Mouse (Mus musculus): ENCODE data around the gene Zfp825. TPM values are rescaled to one million over a fixed set of nuclear protein-coding genes. Genes with fewer than 3 reads are reported as not detected.
A peak's percentile ranks its signal among the peaks of the same experiment; 100 is the strongest.
"Not testable (repeated sequence)": the region's sequence is repeated elsewhere in the genome, so short reads cannot be mapped to it uniquely, and the experiment has no call there.

Gene Zfp825
- polyA plus RNA-seq, 1 experiment from 2014 or later: 20.5 TPM

DNA sequence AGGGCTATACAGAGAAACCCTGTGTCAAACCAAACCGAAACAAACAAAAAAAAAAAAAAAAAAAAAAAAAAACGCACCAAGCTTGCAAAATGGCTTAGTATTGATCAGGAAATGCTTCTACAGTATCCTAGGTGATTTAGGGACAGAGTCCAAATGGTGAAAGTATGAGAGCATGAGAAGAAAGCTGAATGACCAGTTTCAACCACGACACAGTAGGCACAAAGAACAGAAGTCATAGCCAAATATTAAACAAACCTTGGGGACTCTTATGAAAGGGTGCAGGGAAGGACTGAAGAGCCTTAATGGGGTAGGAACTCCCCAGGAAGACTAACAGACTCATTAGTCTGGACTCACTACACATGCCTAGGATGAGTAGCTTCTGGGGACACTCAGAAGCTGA is 9.5 kb downstream of the Zfp825 start:
- H3K9me3 ChIP-seq (replicated peaks); H3K9ac ChIP-seq; H3K27ac ChIP-seq; H3K4me2 ChIP-seq (replicated peaks); H3K4me1 ChIP-seq; H3K4me3 ChIP-seq; ATAC-seq (ENCODE audit: low FRiP score); H3K27me3 ChIP-seq: not testable (repeated sequence)
- H3K36me3 ChIP-seq: peaks cover 15% of the 10 kb centered on the region
- WGBS: 76% methylated on average over 2 of the region's 3 CpGs

DNA sequence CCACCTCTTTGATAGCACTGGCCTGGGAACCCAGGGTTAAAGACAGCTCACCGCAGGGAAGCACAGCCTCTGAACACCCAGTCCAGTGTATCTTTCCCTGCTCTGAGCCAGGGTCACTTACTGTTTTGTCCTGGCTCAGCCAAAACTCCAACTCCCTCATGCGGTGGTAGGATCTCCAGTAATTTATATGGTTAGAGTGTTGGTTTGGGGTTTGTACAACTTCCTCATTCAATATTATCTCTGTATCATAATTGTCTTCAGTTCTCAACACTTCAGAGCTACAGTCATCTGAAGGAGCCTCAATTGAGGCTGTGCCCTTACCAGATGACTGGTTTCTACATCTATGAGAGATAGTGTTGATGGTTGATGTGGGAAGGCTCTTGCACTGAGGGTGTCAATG is 22.3 kb downstream of the Zfp825 start:
- not testable (repeated sequence) for H3K9me3 ChIP-seq (replicated peaks); H3K9ac ChIP-seq; ATAC-seq (ENCODE audit: low FRiP score); H3K4me2 ChIP-seq (replicated peaks); H3K27ac ChIP-seq; H3K36me3 ChIP-seq; H3K4me1 ChIP-seq; H3K4me3 ChIP-seq; H3K27me3 ChIP-seq
- 90% methylated on average over 2 of the region's 2 CpGs for WGBS

DNA sequence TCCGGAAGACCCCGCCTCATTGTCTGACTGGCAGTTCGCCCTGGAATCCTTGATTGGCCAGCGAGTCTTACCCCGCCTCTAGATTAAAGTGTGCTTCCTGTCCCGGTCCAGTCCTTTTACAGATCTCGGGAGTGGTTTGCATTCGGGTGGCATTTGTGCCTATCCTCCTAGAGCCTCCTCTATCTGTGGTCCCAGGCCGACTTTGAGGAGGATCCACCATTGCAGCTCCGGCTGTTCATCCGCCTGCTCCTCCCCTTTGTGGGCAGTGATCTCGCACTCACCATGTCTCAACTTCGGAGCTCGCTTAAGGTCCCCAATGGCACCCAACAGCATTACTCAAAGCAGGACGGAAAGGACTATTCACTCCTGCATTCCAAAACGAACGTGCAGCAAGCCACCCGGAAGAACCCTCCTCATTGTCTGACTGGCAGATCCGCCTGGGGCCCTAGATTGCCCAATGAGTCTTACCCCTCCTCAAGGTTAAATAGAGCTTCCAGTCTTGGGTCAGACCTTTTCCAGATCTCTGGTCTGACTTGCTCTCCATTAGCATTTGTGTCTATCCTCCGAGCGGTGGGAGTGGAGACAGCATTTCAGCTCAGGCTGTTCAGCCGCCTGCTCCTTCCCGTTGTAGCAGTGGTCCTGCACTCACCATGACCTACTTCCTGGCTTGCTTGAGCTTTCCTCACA is 30.9 kb downstream of the Zfp825 start:
- peak overlapping the region; percentile 91 for H3K27ac ChIP-seq
- H3K4me1 ChIP-seq: peaks cover 3% of the 10 kb centered on the region; the same call in 1 of the 2 replicates
- peak; percentile 99 for ATAC-seq (ENCODE audit: low FRiP score)
- no peaks in the 10 kb centered on the region for H3K27me3 ChIP-seq
- 0 out of 2 replicates have a peak, but pooled peaks cover 3% of the 10 kb centered on the region for H3K36me3 ChIP-seq
- under 1% methylated on average over 23 of the region's 23 CpGs for WGBS
- H3K4me2 ChIP-seq (replicated peaks): peak overlapping the region; percentile 81
- H3K9ac ChIP-seq: peak overlapping the region; percentile 71
- H3K9me3 ChIP-seq (replicated peaks): no peaks in the 10 kb centered on the region
- H3K4me3 ChIP-seq: peak overlapping the region; percentile 59

DNA sequence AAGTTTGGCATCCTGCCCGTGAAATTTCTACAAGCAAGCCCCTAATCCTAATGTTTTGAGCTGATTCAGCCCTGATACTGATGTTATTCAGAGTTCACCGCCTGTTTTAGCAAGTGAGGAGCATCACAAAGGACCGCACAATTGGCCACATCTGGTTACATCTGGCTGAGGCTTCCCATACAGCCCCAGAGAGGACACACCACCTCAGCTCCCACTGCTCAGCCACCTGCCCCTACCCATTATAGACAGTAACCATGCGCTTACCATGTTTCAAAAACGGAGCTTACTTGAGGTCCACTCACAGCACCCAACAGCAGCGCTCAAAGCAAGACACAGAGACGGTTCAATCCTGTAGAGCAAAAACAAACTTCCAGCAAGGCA is 31.5 kb downstream of the Zfp825 start:
- H3K9me3 ChIP-seq (replicated peaks); ATAC-seq (ENCODE audit: low FRiP score): not testable (repeated sequence)

DNA sequence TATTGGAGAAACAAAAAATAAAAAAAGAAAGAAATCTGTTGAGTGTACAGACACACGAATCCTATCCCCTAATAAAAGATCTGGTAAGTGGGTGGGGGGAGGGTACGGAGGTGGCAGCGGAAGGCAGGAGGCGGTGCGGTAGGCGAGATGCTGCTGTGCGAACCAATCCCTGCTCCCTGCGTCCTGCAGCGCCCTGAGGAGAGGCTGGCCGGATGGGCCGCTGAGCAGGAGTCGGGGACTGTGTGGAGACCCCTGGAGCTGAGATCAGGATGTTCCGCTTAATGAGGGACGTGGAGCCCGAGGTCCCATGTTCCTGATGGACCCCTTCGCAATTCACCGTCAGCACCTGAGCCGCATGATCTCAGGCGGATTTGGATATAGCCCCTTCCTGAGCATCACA is 53.9 kb downstream of the Zfp825 start:
- Histone ChIP-seq H3K9me3 (replicated peaks) (peaks cover 54% of the 10 kb centered on the region), H3K27ac (no peak overlapping the region), H3K36me3 (peaks cover 25% of the 10 kb centered on the region), H3K4me3 (no peak overlapping the region), H3K9ac (no peak overlapping the region), H3K4me1 (no peaks in the 10 kb centered on the region), H3K4me2 (replicated peaks) (no peak overlapping the region), H3K27me3 (no peaks in the 10 kb centered on the region; the same call in 1 of the 2 replicates)
- no peak for ATAC-seq (ENCODE audit: low FRiP score)
- 24% methylated on average over 19 of the region's 19 CpGs for WGBS

More for the DNA sequence above, 31.5 kb downstream of the Zfp825 start:
- 5% methylated on average over 7 of the region's 7 CpGs for WGBS
- H3K27me3 ChIP-seq, H3K36me3 ChIP-seq, H3K4me1 ChIP-seq: not testable (repeated sequence)
- peak overlapping the region; percentile 91 for H3K27ac ChIP-seq
- H3K9ac ChIP-seq: peak overlapping the region; percentile 71
- H3K4me2 ChIP-seq (replicated peaks): peak overlapping the region; percentile 81
- peak overlapping the region; percentile 59 for H3K4me3 ChIP-seq

Other genes starting within 250 kb of the Zfp825 start
- 1.2 and 2.1 TPM in 2 replicates for gene Ahrr, start 201.7 kb downstream of the Zfp825 start, polyA plus RNA-seq (2016; fragmentation: Nextera tagmentation; extraction: Ambion mirVana)
- 107 and 112 TPM in 2 replicates for gene Pdcd6, start 176.4 kb downstream of the Zfp825 start, polyA plus RNA-seq (2016; fragmentation: Nextera tagmentation; extraction: Ambion mirVana)
- gene Sdha, start 143.7 kb downstream of the Zfp825 start, polyA plus RNA-seq (2016; fragmentation: Nextera tagmentation; extraction: Ambion mirVana): 213 and 222 TPM in 2 replicates
- gene Ccdc127, start 143.7 kb downstream of the Zfp825 start, polyA plus RNA-seq (2016; fragmentation: Nextera tagmentation; extraction: Ambion mirVana): 57.9 and 64.7 TPM in 2 replicates
- not detected in 2 replicates for gene Lrrc14b, start 130.0 kb downstream of the Zfp825 start, polyA plus RNA-seq (2016; fragmentation: Nextera tagmentation; extraction: Ambion mirVana)
- gene Zfp72, start 103.2 kb downstream of the Zfp825 start, polyA plus RNA-seq (2016; fragmentation: Nextera tagmentation; extraction: Ambion mirVana): 5.0 and 5.9 TPM in 2 replicates
- gene Ftl1-ps1, start 94.3 kb downstream of the Zfp825 start, polyA plus RNA-seq (2016; fragmentation: Nextera tagmentation; extraction: Ambion mirVana): 86.1 and 97.6 TPM in 2 replicates
- 3.8 and 4.6 TPM in 2 replicates for gene Erap1, start 145.6 kb upstream of the Zfp825 start, polyA plus RNA-seq (2016; fragmentation: Nextera tagmentation; extraction: Ambion mirVana)

Measured in hindbrain, embryonic 12.5 days (tissue).